Comparison of ENCODE assay signal across 8 mouse cellular contexts in genomic region chr5:128504502-128504901, GRCm38 (mm10).
DNase-seq lines count a peak whose midpoint lies in the region; ATAC-seq lines count a peak whose summit lies in the region.

No protein-coding gene starts in this region.

- no peak overlapping the region for H3K27ac ChIP-seq in heart, embryonic 12.5 days (ENCODE audit: poor library complexity, severe bottlenecking)
- H3K27ac ChIP-seq in hindbrain, embryonic 11.5 days (ENCODE audit: low read depth, low read length) = no peak overlapping the region

- no peak overlapping the region for H3K9ac ChIP-seq in heart, embryonic 12.5 days
- H3K9ac ChIP-seq in hindbrain, embryonic 11.5 days (ENCODE audit: low read depth, low read length) = no peak overlapping the region

- H3K9me3 ChIP-seq in heart, embryonic 12.5 days (replicated peaks) = peaks cover 19% of the 10 kb centered on the region; the same call in 1 of the 2 replicates
- no peaks in the 10 kb centered on the region for H3K9me3 ChIP-seq in hindbrain, embryonic 11.5 days (ENCODE audit: control insufficient read depth, low read length)

- intact Hi-C loops in heart, postnatal 10 days (cut with DNase I) = loop anchor here (5.0 kb wide), 1 partner anchor 1342 kb away; no protein-coding TSS in a partner anchor

- H3K27me3 ChIP-seq in heart, embryonic 12.5 days (replicated peaks) = peaks cover 5% of the 10 kb centered on the region; the same call in 1 of the 2 replicates
- no peaks in the 10 kb centered on the region; the same call in 1 of the 2 replicates for H3K27me3 ChIP-seq in hindbrain, embryonic 11.5 days (ENCODE audit: control insufficient read depth, insufficient read depth, low read length)

- H3K4me1 ChIP-seq in heart, embryonic 12.5 days (replicated peaks) = no peaks in the 10 kb centered on the region
- no peaks in the 10 kb centered on the region for H3K4me1 ChIP-seq in hindbrain, embryonic 11.5 days (replicated peaks; ENCODE audit: control insufficient read depth, insufficient read depth, low read length)

- 2% methylated on average over 4 of the region's 4 CpGs for WGBS in heart, embryonic 12.5 days
- 9% methylated on average over 4 of the region's 4 CpGs for WGBS in hindbrain, embryonic 11.5 days

- DNase-seq in heart, postnatal 10 days = peak; percentile 21 to 45
- peak; percentile 19 for DNase-seq in thymus, postnatal 14 days
- DNase-seq in thymus, postnatal 36 days = no peak
- peak; percentile 6 for DNase-seq in cerebellum, adult 9-11 months
- peak; percentile 84 for DNase-seq in hindbrain, embryonic 11.5 days (ENCODE audit: low spot score)
- peak; percentile 40 for DNase-seq in lung, postnatal 14 days

- no peak overlapping the region for H3K4me3 ChIP-seq in heart, embryonic 12.5 days
- H3K4me3 ChIP-seq in hindbrain, embryonic 11.5 days (ENCODE audit: low read depth, low read length) = no peak overlapping the region

- no peak overlapping the region for H3K4me2 ChIP-seq in heart, embryonic 12.5 days
- H3K4me2 ChIP-seq in hindbrain, embryonic 11.5 days (replicated peaks; ENCODE audit: low read depth, low read length) = no peak overlapping the region

- ATAC-seq in heart, embryonic 12.5 days (ENCODE audit: insufficient number of reproducible peaks, low FRiP score) = no peak
- ATAC-seq in hindbrain, embryonic 11.5 days (ENCODE audit: low FRiP score) = 0 out of 2 replicates have a peak, but pooled peaks have one; percentile 33
- no peak for ATAC-seq in erythroid progenitor cell, adult 5-6 weeks (replicated peaks; ENCODE audit: low FRiP score, poor library complexity, severe bottlenecking)

- H3K36me3 ChIP-seq in heart, embryonic 12.5 days = no peaks in the 10 kb centered on the region
- no peaks in the 10 kb centered on the region for H3K36me3 ChIP-seq in hindbrain, embryonic 11.5 days (ENCODE audit: control insufficient read depth, insufficient read depth, low read length)

Comparison
In these comparisons a context has a peak if more than half of its experiments do, and no peak if none do; other contexts are left out.
1. DNase-seq: peak in heart, postnatal 10 days (2 of 2), thymus, postnatal 14 days (single experiment), cerebellum, adult 9-11 months (single experiment), hindbrain, embryonic 11.5 days (single experiment) and lung, postnatal 14 days (single experiment); none in thymus, postnatal 36 days (0 of 2).